Mouse (Mus musculus) T-helper 1 cell (primary cell): ENCODE measurements at regions not wholly inside any gene's neighbourhood (a gene's known extent, or its start where the extent isn't known, plus 50 kb on each side); places are given as distances from the start of the nearest gene placed in this dataset.

Source experiments
- in situ Hi-C: fragments of 300-600 bp; cut with MboI, MseI; formaldehyde crosslinking; loops from one replicate; pipeline ENCODE4 v1.15.1; 2025; ENCODE audit warnings: high pct_unique_total_duplicates

GRCm38 (mm10) chr5:91307031-91307430 is 95.8 kb downstream of the Btc start:
- in situ Hi-C loops, result loop anchor here (5.0 kb wide), 1 partner anchor 360 kb away; no protein-coding TSS in a partner anchor
